Comparison of ENCODE assay signal across 8 mouse cellular contexts in the genomic region with DNA sequence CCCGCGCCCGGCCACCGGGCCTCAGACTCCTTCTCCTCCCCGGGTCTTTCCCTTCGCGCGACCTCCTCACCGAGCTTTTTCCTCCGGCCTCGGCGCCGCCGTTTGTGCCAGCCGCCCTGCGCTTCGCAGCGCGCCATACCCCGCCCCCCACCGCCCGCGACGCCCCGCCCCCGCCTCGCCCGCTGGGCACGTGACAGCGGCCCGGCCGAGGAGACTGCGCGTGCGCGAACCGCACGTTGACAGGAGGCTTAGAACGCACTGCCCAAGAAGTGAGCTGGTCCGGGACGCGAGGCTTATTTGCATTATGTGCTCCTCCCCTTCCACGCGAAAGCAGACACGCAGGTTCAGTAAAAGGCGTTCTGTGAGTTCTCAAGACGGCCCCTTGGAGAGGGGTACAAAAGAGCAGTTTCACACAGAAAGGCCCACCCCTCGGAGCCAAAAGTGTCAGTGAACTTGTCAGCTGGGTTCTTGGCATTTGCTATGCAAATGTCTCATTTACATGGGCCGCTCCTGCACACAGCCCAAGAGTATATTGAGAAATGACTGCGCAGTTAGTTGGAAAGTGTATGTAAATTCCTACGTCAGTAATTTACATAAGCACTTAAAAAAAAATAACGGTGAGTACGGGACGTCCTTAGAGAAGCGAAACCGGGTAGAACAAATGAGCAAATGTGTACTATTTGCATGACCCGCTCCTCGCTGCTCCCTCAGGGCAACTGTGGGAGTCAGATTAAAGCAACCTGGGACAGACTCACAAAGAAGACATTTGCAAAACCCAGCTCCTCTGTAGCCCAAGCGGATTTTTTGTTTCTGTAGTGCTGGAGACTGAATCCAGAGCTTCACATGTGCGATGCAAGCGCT. TPM values are rescaled to one million over a fixed set of nuclear protein-coding genes. Genes with fewer than 3 reads are reported as not detected.
A peak's percentile ranks its signal among the peaks of the same experiment; 100 is the strongest.
DNase-seq lines count a peak whose midpoint lies in the region; ATAC-seq lines count a peak whose summit lies in the region.

TSS of gene Egln2 (minus strand) at position 189 of the 861 bp plus-strand sequence.

- ATAC-seq in heart, embryonic 14.5 days (ENCODE audit: insufficient number of reproducible peaks, insufficient read depth, low FRiP score, low read depth), result peak; percentile 86
- ATAC-seq in liver, embryonic 13.5 days (ENCODE audit: low read depth), result peak; percentile 84
- peak; percentile 90 for ATAC-seq in stomach, embryonic 16.5 days (ENCODE audit: insufficient read depth, low FRiP score)

- H3K36me3 ChIP-seq in heart, embryonic 14.5 days (ENCODE audit: control insufficient read depth, insufficient read depth, low read length), result peaks cover 45% of the 10 kb centered on the region
- peaks cover 36% of the 10 kb centered on the region for H3K36me3 ChIP-seq in liver, embryonic 13.5 days
- peaks cover 9% of the 10 kb centered on the region; the same call in 1 of the 2 replicates for H3K36me3 ChIP-seq in stomach, embryonic 16.5 days (ENCODE audit: control insufficient read depth, insufficient read depth, low read length)

- peaks cover 22% of the 10 kb centered on the region for H3K4me1 ChIP-seq in brown adipose tissue, adult 24 weeks (ENCODE audit: control insufficient read depth, insufficient read depth, insufficient read length, low read length)
- H3K4me1 ChIP-seq in heart, embryonic 14.5 days (ENCODE audit: control insufficient read depth in 2 of 2, insufficient read depth in 2 of 2, low read length in 2 of 2), result peaks cover 20 to 44% of the 10 kb centered on the region in 2 experiments
- H3K4me1 ChIP-seq in liver, embryonic 13.5 days (replicated peaks), result peaks cover 58% of the 10 kb centered on the region
- peaks cover 47% of the 10 kb centered on the region for H3K4me1 ChIP-seq in stomach, embryonic 16.5 days (ENCODE audit: control insufficient read depth, insufficient read depth, low read length)

- peak within 1 kb of the TSS; percentile 96 for H3K27ac ChIP-seq in brown adipose tissue, adult 24 weeks (replicated peaks; ENCODE audit: low read depth, low read length)
- peak within 1 kb of the TSS; percentile 95 to 98 for H3K27ac ChIP-seq in heart, embryonic 14.5 days (replicated peaks in 1 of 2; ENCODE audit: control insufficient read depth in 1 of 2, insufficient read depth in 1 of 2, low read depth in 2 of 2, low read length in 2 of 2)
- peak within 1 kb of the TSS; percentile 87 for H3K27ac ChIP-seq in liver, embryonic 13.5 days
- H3K27ac ChIP-seq in stomach, embryonic 16.5 days (ENCODE audit: low read length), result peak within 1 kb of the TSS; percentile 98

- DNase-seq in CD4-positive, CD25-positive, alpha-beta regulatory T cell, adult 2 months (ENCODE audit: low read depth, low spot score), result peak; percentile 98
- DNase-seq in fat pad, adult 2 months (ENCODE audit: extremely low read depth, low read depth, low spot score), result peak; percentile 81
- peak; percentile 97 for DNase-seq in kidney, postnatal 14 days
- DNase-seq in liver, embryonic 13.5 days, result peak; percentile 92
- peak; percentile 96 for DNase-seq in neural tube, embryonic 10.5 days (ENCODE audit: extremely low spot score, low spot score)

- no peaks in the 10 kb centered on the region for H3K27me3 ChIP-seq in heart, embryonic 14.5 days (ENCODE audit: control insufficient read depth, insufficient read depth, low read length)
- no peaks in the 10 kb centered on the region for H3K27me3 ChIP-seq in liver, embryonic 13.5 days
- no peaks in the 10 kb centered on the region for H3K27me3 ChIP-seq in stomach, embryonic 16.5 days (ENCODE audit: control insufficient read depth, insufficient read depth, low read length)

- H3K4me3 ChIP-seq in brown adipose tissue, adult 24 weeks (ENCODE audit: insufficient read depth, low read depth, low read length), result peak within 1 kb of the TSS; percentile 89
- peak within 1 kb of the TSS; percentile 77 for H3K4me3 ChIP-seq in heart, embryonic 14.5 days (ENCODE audit: control insufficient read depth in 1 of 2, insufficient read depth in 1 of 2, low read depth in 1 of 2, low read length in 2 of 2)
- H3K4me3 ChIP-seq in liver, embryonic 13.5 days (replicated peaks), result peak within 1 kb of the TSS; percentile 83
- peak within 1 kb of the TSS; percentile 80 for H3K4me3 ChIP-seq in stomach, embryonic 16.5 days (replicated peaks; ENCODE audit: low read length)

- peak within 1 kb of the TSS; percentile 87 for H3K9ac ChIP-seq in heart, embryonic 14.5 days (ENCODE audit: low read length)
- peak within 1 kb of the TSS; percentile 86 for H3K9ac ChIP-seq in liver, embryonic 13.5 days
- H3K9ac ChIP-seq in stomach, embryonic 16.5 days (ENCODE audit: low read length), result peak within 1 kb of the TSS; percentile 94

- peak within 1 kb of the TSS; percentile 83 for H3K4me2 ChIP-seq in heart, embryonic 14.5 days (ENCODE audit: low read length)
- peak within 1 kb of the TSS; percentile 83 for H3K4me2 ChIP-seq in liver, embryonic 13.5 days
- peak within 1 kb of the TSS; percentile 73 for H3K4me2 ChIP-seq in stomach, embryonic 16.5 days (ENCODE audit: low read depth, low read length)

- no peaks in the 10 kb centered on the region for H3K9me3 ChIP-seq in heart, embryonic 14.5 days (ENCODE audit: control insufficient read depth, low read length)
- no peaks in the 10 kb centered on the region for H3K9me3 ChIP-seq in liver, embryonic 13.5 days (replicated peaks)
- H3K9me3 ChIP-seq in stomach, embryonic 16.5 days (replicated peaks; ENCODE audit: control insufficient read depth, low read length), result no peaks in the 10 kb centered on the region

- WGBS in heart, embryonic 14.5 days, result 2% methylated on average over 59 of the region's 61 CpGs
- WGBS in liver, embryonic 13.5 days (ENCODE audit: insufficient replicate concordance), result 1% methylated on average over 61 of the region's 61 CpGs
- whole genome bisulfite sequencing in stomach, embryonic 16.5 days, result 1% methylated on average over 61 of the region's 61 CpGs

RNA-seq across cellular contexts. Expression of gene Egln2, which starts in this region (rescaled TPM):
- polyA plus RNA-seq in brown adipose tissue, adult 24 weeks (2012; ENCODE audit: insufficient read depth, insufficient read length, missing spikeins), result 22.6 and 23.9 TPM in 2 replicates
- 26.7 and 31.2 TPM in 2 replicates for polyA plus RNA-seq in heart, embryonic 14.5 days (2014; fragmentation: Nextera tagmentation; extraction: Ambion mirVana)
- 27.6 and 28.7 TPM in 2 replicates for polyA plus RNA-seq in liver, embryonic 13.5 days (2015; fragmentation: Nextera tagmentation; extraction: Ambion mirVana)
- 55.8 and 56.3 TPM in 2 replicates for polyA plus RNA-seq in stomach, embryonic 16.5 days (2015; fragmentation: Nextera tagmentation; extraction: Ambion mirVana)

Comparison
In these comparisons a context has a peak if more than half of its experiments do, and no peak if none do; other contexts are left out.
1. Peak in every context shown above with its lines: DNase-seq, ATAC-seq, H3K4me3 ChIP-seq and H3K27ac ChIP-seq.